Mouse (Mus musculus) forebrain, embryonic 12.5 days (tissue): Measurements from ENCODE around the gene Med4. TPM values are rescaled to one million over a fixed set of nuclear protein-coding genes. Genes with fewer than 3 reads are reported as not detected.
"Not testable (repeated sequence)": the region's sequence is repeated elsewhere in the genome, so short reads cannot be mapped to it uniquely, and the experiment has no call there.

Source experiments
- ATAC-seq: fragments of 200-750 bp; cut with Nextera tagmentation; 2 replicates; pipeline ENCODE4 v1.8.0; 2017; ENCODE audit warnings: moderate TSS enrichment; ENCODE audit not compliant: low FRiP score
- H3K27ac ChIP-seq: fragments of 300-500 bp; sonication (generic); 2 replicates; pipeline ENCODE4 v1.5.1; 2016; ENCODE audit warnings: mild to moderate bottlenecking
- H3K27me3 ChIP-seq: fragments of 300-500 bp; sonication (generic); 2 replicates; pipeline ENCODE4 v1.6.1; 2016; ENCODE audit warnings: mild to moderate bottlenecking
- H3K36me3 ChIP-seq: fragments of 300-500 bp; sonication (generic); replicated peaks from 2 replicates; pipeline ENCODE4 v1.6.1; 2016; ENCODE audit warnings: mild to moderate bottlenecking
- H3K4me1 ChIP-seq: fragments of 300-500 bp; sonication (generic); 2 replicates; pipeline ENCODE4 v1.6.1; 2016
- H3K4me2 ChIP-seq: fragments of 300-500 bp; sonication (generic); 2 replicates; pipeline ENCODE4 v1.6.1; 2016; ENCODE audit warnings: mild to moderate bottlenecking, moderate library complexity
- H3K4me3 ChIP-seq: fragments of 300-500 bp; sonication (generic); replicated peaks from 2 replicates; pipeline ENCODE4 v1.5.1; 2016; ENCODE audit warnings: mild to moderate bottlenecking
- H3K9ac ChIP-seq: fragments of 300-500 bp; sonication (generic); 2 replicates; pipeline ENCODE4 v1.6.1; 2016; ENCODE audit warnings: mild to moderate bottlenecking
- H3K9me3 ChIP-seq: fragments of 300-500 bp; sonication (generic); 2 replicates; pipeline ENCODE4 v1.6.1; 2016
- WGBS: fragments of 180-500 bp; shearing (Covaris S2); methylation state at CpG from one replicate; pipeline ENCODE4 v1.1.7; 2016; 5-methylcytosine and 5-hydroxymethylcytosine counted together
- polyA plus RNA-seq: library from polyadenylated mRNA; unstranded; fragments of >200 nt; fragmentation: Nextera tagmentation; extraction: Ambion mirVana; gene quantifications from 2 replicates; pipeline ENCODE4 v1.2.1, GENCODE M21; 2016

Med4 gene
- polyA plus RNA-seq, 1 experiment from 2014 or later, result 98.8 TPM

- Histone ChIP-seq H3K4me3 (no peak overlapping the region), H3K4me1 (peaks cover 8% of the 10 kb centered on the region), H3K9ac (no peak overlapping the region), H3K27me3 (no peaks in the 10 kb centered on the region), H3K4me2 (no peak overlapping the region), H3K36me3 (no peaks in the 10 kb centered on the region), H3K9me3 (no peaks in the 10 kb centered on the region), H3K27ac (peak overlapping the region; percentile 75)
- WGBS, result 62% methylated on average over 13 of the region's 13 CpGs
- peak; percentile 65; the same call in 1 of the 2 replicates for ATAC-seq
Observed at GRCm38 (mm10) chr14:73503237-73503933, 6.4 kb upstream of the Med4 start.

GRCm38 (mm10) chr14:73506283-73506682 is 3.5 kb upstream of the Med4 start:
- Histone ChIP-seq H3K4me1 (peaks cover 17% of the 10 kb centered on the region), H3K4me2 (no peak overlapping the region), H3K36me3 (no peaks in the 10 kb centered on the region), H3K9me3 (no peaks in the 10 kb centered on the region), H3K27ac (no peak overlapping the region), H3K27me3 (no peaks in the 10 kb centered on the region), H3K4me3 (no peak overlapping the region), H3K9ac (no peak overlapping the region)
- no peak for ATAC-seq
- WGBS, result 62% methylated on average over 8 of the region's 8 CpGs

- Histone ChIP-seq H3K4me1 (peaks cover 21% of the 10 kb centered on the region), H3K4me2 (no peak overlapping the region), H3K4me3 (no peak overlapping the region), H3K27me3 (no peaks in the 10 kb centered on the region), H3K9ac (no peak overlapping the region), H3K36me3 (peaks cover 4% of the 10 kb centered on the region; the same call in 1 of the 2 replicates), H3K9me3 (no peaks in the 10 kb centered on the region), H3K27ac (no peak overlapping the region)
- 91% methylated on average over 15 of the region's 15 CpGs for WGBS
- no peak for ATAC-seq
Observed at GRCm38 (mm10) chr14:73507200-73507599, 2.6 kb upstream of the Med4 start.

- Histone ChIP-seq H3K27me3 (no peaks in the 10 kb centered on the region), H3K4me2 (no peak overlapping the region), H3K36me3 (peaks cover 7% of the 10 kb centered on the region; the same call in 1 of the 2 replicates), H3K4me1 (peaks cover 21% of the 10 kb centered on the region), H3K27ac (no peak overlapping the region), H3K9me3 (no peaks in the 10 kb centered on the region), H3K9ac (no peak overlapping the region), H3K4me3 (no peak overlapping the region)
- no peak for ATAC-seq
- 84% methylated on average over 11 of the region's 11 CpGs for WGBS
Observed at GRCm38 (mm10) chr14:73507702-73508376, 2.0 kb upstream of the Med4 start.

- 92% methylated on average over 6 of the region's 6 CpGs for WGBS
- H3K9me3 ChIP-seq, result no peaks in the 10 kb centered on the region
Observed at GRCm38 (mm10) chr14:73508630-73509395, 1.0 kb upstream of the Med4 start.

GRCm38 (mm10) chr14:73524136-73524535 is 14.3 kb downstream of the Med4 start:
- Histone ChIP-seq H3K9ac (no peak overlapping the region), H3K9me3 (no peaks in the 10 kb centered on the region), H3K4me3 (no peak overlapping the region), H3K27me3 (0 out of 2 replicates have a peak, but pooled peaks cover 5% of the 10 kb centered on the region), H3K4me1 (no peaks in the 10 kb centered on the region), H3K4me2 (no peak overlapping the region), H3K27ac (no peak overlapping the region), H3K36me3 (no peaks in the 10 kb centered on the region)
- peak; percentile 1; the same call in 1 of the 2 replicates for ATAC-seq
- WGBS, result 72% methylated on average over 3 of the region's 3 CpGs

More at GRCm38 (mm10) chr14:73508630-73509395, 1.0 kb upstream of the Med4 start:
- Histone ChIP-seq H3K36me3 (peaks cover 10% of the 10 kb centered on the region), H3K27me3 (no peaks in the 10 kb centered on the region), H3K4me1 (peaks cover 17% of the 10 kb centered on the region), H3K9ac (no peak overlapping the region), H3K4me3 (no peak overlapping the region), H3K27ac (no peak overlapping the region), H3K4me2 (no peak overlapping the region)
- ATAC-seq, result no peak

- Histone ChIP-seq H3K4me3 (peak within 1 kb of the TSS; percentile 48), H3K27me3 (0 out of 2 replicates have a peak, but pooled peaks cover 5% of the 10 kb centered on the region), H3K9ac (0 out of 2 replicates have a peak within 1 kb of the TSS, but pooled peaks have one; percentile 33), H3K4me2 (peak within 1 kb of the TSS; percentile 36), H3K4me1 (no peaks in the 10 kb centered on the region), H3K9me3 (no peaks in the 10 kb centered on the region), H3K36me3 (no peaks in the 10 kb centered on the region), H3K27ac (peak within 1 kb of the TSS; percentile 84)
- under 1% methylated on average over 39 of the region's 41 CpGs for WGBS
- peak; percentile 99 for ATAC-seq
Observed at GRCm38 (mm10) chr14:73524766-73525448, 15.1 kb downstream of the Med4 start, which contains the start of gene Sucla2. Sucla2 (plus strand) TSS chr14:73525319.

GRCm38 (mm10) chr14:73528661-73529060 is 18.8 kb downstream of the Med4 start:
- not testable (repeated sequence) for H3K27me3 ChIP-seq, H3K9me3 ChIP-seq, H3K27ac ChIP-seq, H3K9ac ChIP-seq, H3K36me3 ChIP-seq, ATAC-seq, H3K4me3 ChIP-seq, H3K4me1 ChIP-seq, H3K4me2 ChIP-seq
- whole genome bisulfite sequencing, result 89% methylated on average over 3 of the region's 3 CpGs

GRCm38 (mm10) chr14:73533755-73534465 is 24.1 kb downstream of the Med4 start:
- ATAC-seq, result no peak
- no peak overlapping the region for H3K4me3 ChIP-seq
- H3K4me1 ChIP-seq, result no peaks in the 10 kb centered on the region

GRCm38 (mm10) chr14:73535641-73536040 is 25.8 kb downstream of the Med4 start:
- no peak overlapping the region for H3K9ac ChIP-seq
- H3K4me2 ChIP-seq, result no peak overlapping the region
- H3K27ac ChIP-seq, result no peak overlapping the region
- H3K4me1 ChIP-seq, result no peaks in the 10 kb centered on the region
- H3K36me3 ChIP-seq, result no peaks in the 10 kb centered on the region
- 0 out of 2 replicates have a peak, but pooled peaks cover 9% of the 10 kb centered on the region for H3K27me3 ChIP-seq
- no peak for ATAC-seq
- no peaks in the 10 kb centered on the region for H3K9me3 ChIP-seq
- H3K4me3 ChIP-seq, result no peak overlapping the region
- WGBS, result 89% methylated on average over 2 of the region's 2 CpGs

More at GRCm38 (mm10) chr14:73533755-73534465, 24.1 kb downstream of the Med4 start:
- Histone ChIP-seq H3K4me2 (no peak overlapping the region), H3K27me3 (0 out of 2 replicates have a peak, but pooled peaks cover 9% of the 10 kb centered on the region), H3K9ac (no peak overlapping the region), H3K9me3 (no peaks in the 10 kb centered on the region), H3K27ac (no peak overlapping the region), H3K36me3 (no peaks in the 10 kb centered on the region)
- 73% methylated on average over 6 of the region's 6 CpGs for WGBS

GRCm38 (mm10) chr14:73543781-73544180 is 34.0 kb downstream of the Med4 start:
- no peak overlapping the region for H3K4me2 ChIP-seq
- 0 out of 2 replicates have a peak overlapping the region, but pooled peaks have one; percentile 61 for H3K27ac ChIP-seq
- no peaks in the 10 kb centered on the region for H3K9me3 ChIP-seq
- H3K9ac ChIP-seq, result no peak overlapping the region
- H3K27me3 ChIP-seq, result no peaks in the 10 kb centered on the region
- peaks cover 6% of the 10 kb centered on the region; the same call in 1 of the 2 replicates for H3K4me1 ChIP-seq
- 16% methylated on average over 6 of the region's 6 CpGs for WGBS
- ATAC-seq, result peak; percentile 87; the same call in 1 of the 2 replicates
- no peaks in the 10 kb centered on the region for H3K36me3 ChIP-seq
- H3K4me3 ChIP-seq, result no peak overlapping the region
